Mouse (Mus musculus): ENCODE measurements around the gene Pbdc1.
"Not testable (repeated sequence)": the region's sequence is repeated elsewhere in the genome, so short reads cannot be mapped to it uniquely, and the experiment has no call there.

Gene Pbdc1

GRCm38 (mm10) chrX:105079615-105080092 lies at the start of gene Pbdc1:
Gene Pbdc1, plus strand, starts transcription at chrX:105079756.
- in situ Hi-C loops (cut with MseI, MboI): no loop called here

- in situ Hi-C loops (cut with MseI, MboI): no loop called here
Measured at GRCm38 (mm10) chrX:105037666-105038065, 41.9 kb upstream of the Pbdc1 start.

GRCm38 (mm10) chrX:105064294-105064693 lies 15.3 kb upstream of the Pbdc1 start:
- in situ Hi-C loops (cut with MseI, MboI): no loop called here

- in situ Hi-C loops (cut with MseI, MboI): no loop called here
Measured at GRCm38 (mm10) chrX:105064801-105065200, 14.8 kb upstream of the Pbdc1 start.

- in situ Hi-C loops (cut with MseI, MboI): no loop called here
Measured at GRCm38 (mm10) chrX:105069671-105070503, 9.7 kb upstream of the Pbdc1 start.

GRCm38 (mm10) chrX:105079151-105079550 lies 405 bp upstream of the Pbdc1 start:
- in situ Hi-C loops (cut with MseI, MboI): no loop called here

GRCm38 (mm10) chrX:105080096-105080495 lies 540 bp downstream of the Pbdc1 start:
- in situ Hi-C loops (cut with MseI, MboI): no loop called here

- in situ Hi-C loops (cut with MseI, MboI): not testable (repeated sequence)
Measured at GRCm38 (mm10) chrX:105083013-105083412, 3.5 kb downstream of the Pbdc1 start.

GRCm38 (mm10) chrX:105104175-105104574 lies 24.6 kb downstream of the Pbdc1 start:
- in situ Hi-C loops (cut with MseI, MboI): no loop called here

GRCm38 (mm10) chrX:105114994-105115393 lies 35.4 kb downstream of the Pbdc1 start:
- in situ Hi-C loops (cut with MseI, MboI): no loop called here

- in situ Hi-C loops (cut with MseI, MboI): no loop called here
Measured at GRCm38 (mm10) chrX:105120275-105121226, 41.0 kb downstream of the Pbdc1 start, which contains the start of gene Magee1. Gene Magee1, plus strand, starts transcription at chrX:105120378.

GRCm38 (mm10) chrX:105121227-105121865 lies 41.8 kb downstream of the Pbdc1 start:
- in situ Hi-C loops (cut with MseI, MboI): no loop called here

GRCm38 (mm10) chrX:105124903-105125302 lies 45.3 kb downstream of the Pbdc1 start:
- in situ Hi-C loops (cut with MseI, MboI): no loop called here

- in situ Hi-C loops (cut with MseI, MboI): no loop called here
Measured at GRCm38 (mm10) chrX:105151872-105152461, 72.4 kb downstream of the Pbdc1 start.

GRCm38 (mm10) chrX:105165007-105165406 lies 85.5 kb downstream of the Pbdc1 start:
- in situ Hi-C loops (cut with MseI, MboI): not testable (repeated sequence)
